Mouse (Mus musculus) layer of hippocampus, postnatal 36 days (tissue): ENCODE measurements around the gene Apol9a. TPM values are rescaled to one million over a fixed set of nuclear protein-coding genes. Genes with fewer than 3 reads are reported as not detected.

Source experiments
- total RNA-seq, 2 experiments: library from RNA; stranded (reverse); gene quantifications; 2 replicates each; pipeline ENCODE4 v1.2.3; 2021

Apol9a gene
- total RNA-seq, 2 experiments from 2014 or later, result not detected

Other genes with a start within 250 kb of the Apol9a start
- 100 to 1,000 TPM; 239 to 256 TPM for gene Rbfox2, start 104.1 kb downstream of the Apol9a start, total RNA-seq
- gene Apol7a, start 12.0 kb downstream of the Apol9a start, total RNA-seq, result under 1 TPM in 1 of 2 experiments, not detected in 1; 0.15 TPM
- gene Apol7b, start 36.4 kb upstream of the Apol9a start, total RNA-seq, result not detected
- gene Apol10a, start 65.9 kb upstream of the Apol9a start, total RNA-seq, result not detected
- not detected for gene Apol11a, start 97.1 kb upstream of the Apol9a start, total RNA-seq
- not detected for gene Apol7c, start 122.2 kb upstream of the Apol9a start, total RNA-seq
- not detected for gene 1700025B11Rik, start 150.8 kb upstream of the Apol9a start, total RNA-seq
- under 1 TPM; 0.20 to 0.38 TPM for gene Apol10b, start 185.0 kb upstream of the Apol9a start, total RNA-seq
- gene Gm36245, start 188.1 kb upstream of the Apol9a start, total RNA-seq, result not detected
- gene Apol11b, start 232.2 kb upstream of the Apol9a start, total RNA-seq, result not detected